Mouse (Mus musculus) liver, postnatal 0 days (tissue): ENCODE results near the gene Lysmd3. TPM values are rescaled to one million over a fixed set of nuclear protein-coding genes. Genes with fewer than 3 reads are reported as not detected.

Source experiments
- ATAC-seq: fragments of 200-750 bp; cut with Nextera tagmentation; 2 replicates; pipeline ENCODE4 v1.8.0; 2017; ENCODE audit warnings: mild to moderate bottlenecking, moderate library complexity
- DNase-seq: peaks from one replicate; pipeline ENCODE4 v3.0.0-alpha.2; 2016
- H3K27ac ChIP-seq: fragments of 300-500 bp; sonication (generic); 2 replicates; pipeline ENCODE4 v1.5.1; 2014; ENCODE audit warnings: antibody characterized with exemption, moderate library complexity, mild to moderate bottlenecking, low read depth
- H3K27me3 ChIP-seq: fragments of 300-500 bp; sonication (generic); 2 replicates; pipeline ENCODE4 v1.6.1; 2014; ENCODE audit warnings: low read length, control low read depth, mixed read lengths; ENCODE audit not compliant: insufficient read depth
- H3K36me3 ChIP-seq: fragments of 300-500 bp; sonication (generic); replicated peaks from 2 replicates; pipeline ENCODE4 v1.6.1; 2014; ENCODE audit warnings: mild to moderate bottlenecking, control low read depth, low read length, moderate library complexity, mixed read lengths; ENCODE audit not compliant: insufficient read depth
- H3K4me1 ChIP-seq: fragments of 300-500 bp; sonication (generic); 2 replicates; pipeline ENCODE4 v1.6.1; 2014; ENCODE audit warnings: antibody characterized with exemption, mild to moderate bottlenecking, control low read depth; ENCODE audit not compliant: insufficient read depth
- H3K4me2 ChIP-seq: fragments of 300-500 bp; sonication (generic); 2 replicates; pipeline ENCODE4 v1.6.1; 2014; ENCODE audit warnings: low read depth, mild to moderate bottlenecking, low read length, moderate library complexity, mixed read lengths
- H3K4me3 ChIP-seq: fragments of 300-500 bp; sonication (generic); 2 replicates; pipeline ENCODE4 v1.5.1; 2014; ENCODE audit warnings: low read depth, low read length
- H3K9ac ChIP-seq: fragments of 300-500 bp; sonication (generic); replicated peaks from 2 replicates; pipeline ENCODE4 v1.6.1; 2014; ENCODE audit warnings: mild to moderate bottlenecking, moderate library complexity
- H3K9me3 ChIP-seq: fragments of 300-500 bp; sonication (generic); 2 replicates; pipeline ENCODE4 v1.6.1; 2016; ENCODE audit warnings: mild to moderate bottlenecking, control low read depth, low read length, mixed read lengths
- CTCF ChIP-seq: sonication (generic); IDR thresholded peaks from 2 replicates; pipeline ENCODE4 v1.5.1; 2016; ENCODE audit warnings: antibody characterized with exemption, low read depth
- EP300 ChIP-seq: IDR thresholded peaks from 2 replicates; pipeline ENCODE4 v1.6.1; 2016; ENCODE audit warnings: antibody characterized with exemption, low read depth, mild to moderate bottlenecking
- WGBS: fragments of 180-500 bp; shearing (Covaris S2); extraction: QIAGEN DNeasy Blood & Tissue Kit; methylation state at CpG from one replicate; pipeline ENCODE4 v1.1.7; 2014; ENCODE audit not compliant: insufficient replicate concordance; 5-methylcytosine and 5-hydroxymethylcytosine counted together
- polyA plus RNA-seq: library from polyadenylated mRNA; unstranded; fragments of >200 nt; fragmentation: Nextera tagmentation; extraction: Ambion mirVana; gene quantifications from 2 replicates; pipeline ENCODE4 v1.2.1, GENCODE M21; 2015

The Lysmd3 gene
- polyA plus RNA-seq, 1 experiment from 2014 or later: 10.2 TPM

DNA sequence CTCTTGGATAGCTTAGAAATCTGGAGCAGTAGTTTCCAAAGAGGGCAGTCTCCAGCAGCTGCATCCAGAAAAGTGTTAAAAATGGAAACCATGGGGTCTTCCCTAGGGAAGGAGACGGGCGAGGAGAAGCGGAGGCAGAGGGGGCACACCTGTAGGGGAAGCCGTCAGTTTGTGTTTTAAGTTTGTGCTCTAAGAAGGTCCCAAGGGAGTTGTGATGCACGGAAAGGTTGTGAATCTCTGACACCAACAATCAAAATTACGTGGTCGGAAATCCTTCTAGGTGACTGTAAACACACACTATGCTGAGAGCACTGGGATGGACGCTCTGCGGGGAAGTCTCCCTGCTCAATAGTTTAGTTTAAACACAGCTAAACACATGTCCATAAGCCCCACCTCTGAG lies 46.2 kb downstream of the Lysmd3 start:
- Histone ChIP-seq H3K27me3 (no peaks in the 10 kb centered on the region), H3K27ac (no peak overlapping the region), H3K4me2 (no peak overlapping the region), H3K4me3 (no peak overlapping the region), H3K36me3 (no peaks in the 10 kb centered on the region), H3K9me3 (no peaks in the 10 kb centered on the region), H3K4me1 (no peaks in the 10 kb centered on the region), H3K9ac (no peak overlapping the region)
- DNase-seq (no peak), ATAC-seq (no peak)
- WGBS: 90% methylated on average over 9 of the region's 9 CpGs
- no peak for TF ChIP-seq CTCF
- no peak for TF ChIP-seq EP300

DNA sequence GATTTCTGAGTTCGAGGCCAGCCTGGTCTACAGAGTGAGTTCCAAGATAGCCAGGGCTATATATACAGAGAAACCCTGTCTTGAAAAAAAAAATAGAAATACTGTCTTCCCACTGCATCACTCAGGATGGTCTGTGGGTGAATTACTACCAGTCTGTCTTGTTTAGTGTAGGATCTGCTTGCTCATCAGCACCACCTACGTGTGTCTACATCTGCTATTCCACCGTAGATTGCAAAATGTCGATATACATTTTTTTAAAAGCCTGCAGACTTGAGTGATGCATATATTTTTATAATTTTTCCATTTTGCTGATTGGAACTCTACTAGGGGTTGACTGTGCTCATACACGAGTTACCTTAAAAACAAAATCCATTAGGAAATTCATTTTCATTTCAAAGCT lies 48.8 kb downstream of the Lysmd3 start:
- Histone ChIP-seq H3K9ac (no peak overlapping the region), H3K27me3 (no peaks in the 10 kb centered on the region), H3K9me3 (no peaks in the 10 kb centered on the region), H3K4me2 (no peak overlapping the region), H3K36me3 (no peaks in the 10 kb centered on the region), H3K4me3 (no peak overlapping the region), H3K4me1 (peaks cover 7% of the 10 kb centered on the region), H3K27ac (no peak overlapping the region)
- ATAC-seq (no peak), DNase-seq (no peak)
- no peak for TF ChIP-seq EP300
- TF ChIP-seq CTCF: no peak
- WGBS: 85% methylated on average over 5 of the region's 5 CpGs

DNA sequence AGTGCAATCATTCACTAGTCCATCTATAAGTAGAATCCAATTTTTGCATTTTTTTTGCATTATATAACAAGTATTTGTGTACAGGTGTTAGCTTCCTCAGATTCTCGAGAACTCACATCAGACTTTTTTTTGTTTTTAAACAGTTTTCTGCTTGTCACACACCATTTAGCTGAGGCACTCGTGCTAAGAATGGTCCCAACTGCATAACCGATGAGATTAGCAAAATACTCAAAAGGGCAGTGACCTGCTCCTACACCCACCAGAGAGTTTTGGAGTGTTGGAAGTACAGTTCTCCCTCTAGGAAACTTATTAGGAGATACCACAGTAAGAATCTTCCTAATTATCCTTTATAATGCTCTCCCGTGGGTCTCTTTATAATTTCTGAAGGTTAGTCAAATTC lies 52.3 kb downstream of the Lysmd3 start:
- H3K27me3 ChIP-seq: no peaks in the 10 kb centered on the region
- no peaks in the 10 kb centered on the region for H3K9me3 ChIP-seq
- H3K36me3 ChIP-seq: no peaks in the 10 kb centered on the region
- 26% methylated on average over 4 of the region's 4 CpGs for WGBS
- H3K4me2 ChIP-seq: peak overlapping the region; percentile 100
- DNase-seq (no peak), ATAC-seq (no peak)
- peaks cover 24% of the 10 kb centered on the region for H3K4me1 ChIP-seq
- peak overlapping the region; percentile 73 for H3K4me3 ChIP-seq
- H3K27ac ChIP-seq: peak overlapping the region; percentile 53; the same call in 1 of the 2 replicates
- peak overlapping the region; percentile 73 for H3K9ac ChIP-seq
- TF ChIP-seq EP300 (no peak), CTCF (no peak)

GRCm38 (mm10) chr13:81710266-81710665 lies 52.8 kb downstream of the Lysmd3 start:
- H3K27ac ChIP-seq: peak overlapping the region; percentile 53; the same call in 1 of the 2 replicates
- no peak for DNase-seq
- H3K4me3 ChIP-seq: peak overlapping the region; percentile 73
- under 1% methylated on average over 7 of the region's 7 CpGs for WGBS
- H3K9ac ChIP-seq: peak overlapping the region; percentile 73
- ATAC-seq: no peak
- TF ChIP-seq EP300 (no peak), CTCF (no peak)
- H3K27me3 ChIP-seq: no peaks in the 10 kb centered on the region
- no peaks in the 10 kb centered on the region for H3K36me3 ChIP-seq
- H3K4me1 ChIP-seq: peaks cover 24% of the 10 kb centered on the region
- peak overlapping the region; percentile 100 for H3K4me2 ChIP-seq
- H3K9me3 ChIP-seq: no peaks in the 10 kb centered on the region

- DNase-seq: peak; percentile 97
- Histone ChIP-seq H3K9me3 (no peaks in the 10 kb centered on the region), H3K36me3 (no peaks in the 10 kb centered on the region), H3K27ac (peak within 1 kb of the TSS; percentile 86), H3K4me2 (peak within 1 kb of the TSS; percentile 100), H3K27me3 (no peaks in the 10 kb centered on the region), H3K9ac (peak within 1 kb of the TSS; percentile 73), H3K4me1 (peaks cover 24% of the 10 kb centered on the region), H3K4me3 (peak within 1 kb of the TSS; percentile 73)
- under 1% methylated on average over 56 of the region's 61 CpGs for WGBS
- ATAC-seq: peak; percentile 94
- TF ChIP-seq CTCF (peak; percentile 13; the same call in 1 of the 2 replicates), EP300 (0 out of 2 replicates have a peak, but pooled peaks have one; percentile 40)
These were observed 53.5 kb downstream of the Lysmd3 start, which contains the start of the genes Polr3g and Mblac2 for GRCm38 (mm10) chr13:81710775-81711545. Gene Polr3g (minus strand): TSS chr13:81711013. Gene Mblac2 (plus strand): TSS chr13:81711341.

DNA sequence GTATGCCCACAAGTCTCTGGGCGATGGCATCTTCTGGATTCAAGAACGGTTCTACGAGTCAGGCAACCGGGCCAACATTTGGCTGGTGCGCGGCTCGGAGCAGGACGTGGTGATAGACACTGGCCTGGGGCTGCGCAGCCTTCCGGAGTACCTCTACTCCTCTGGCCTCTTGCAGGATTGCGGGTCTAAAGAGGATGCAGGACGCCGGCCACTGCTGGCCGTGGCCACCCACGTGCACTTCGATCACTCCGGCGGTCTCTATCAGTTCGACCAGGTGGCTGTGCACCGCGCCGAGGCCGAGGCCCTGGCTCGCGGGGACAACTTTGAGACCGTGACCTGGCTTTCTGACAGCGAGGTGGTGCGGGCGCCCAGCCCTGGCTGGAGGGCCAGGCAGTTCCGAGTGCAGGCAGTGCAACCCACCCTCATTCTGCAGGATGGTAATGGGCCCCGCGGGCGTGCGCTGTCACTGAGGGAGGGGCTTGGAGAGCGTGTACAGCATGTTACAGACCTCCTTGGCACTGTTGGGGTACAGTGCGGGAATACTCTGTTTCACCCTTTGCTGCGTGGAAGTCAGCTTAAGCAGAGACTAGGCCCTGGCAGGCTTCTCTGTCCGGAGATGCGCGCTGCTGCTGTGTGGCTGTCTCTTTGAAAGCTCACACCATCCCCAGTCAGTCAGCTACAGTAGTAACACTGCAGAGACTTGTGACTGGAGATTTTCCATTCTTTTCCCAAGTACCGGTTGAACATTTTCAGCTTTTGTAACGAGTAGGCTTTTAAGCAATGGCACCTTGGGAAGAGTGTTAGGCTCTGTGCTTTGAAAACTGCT lies 54.3 kb downstream of the Lysmd3 start:
- H3K27me3 ChIP-seq: no peaks in the 10 kb centered on the region
- peak overlapping the region; percentile 86 for H3K27ac ChIP-seq
- ATAC-seq (peak; percentile 20), DNase-seq (no peak)
- H3K4me2 ChIP-seq: peak overlapping the region; percentile 100
- H3K9ac ChIP-seq: peak overlapping the region; percentile 73
- no peaks in the 10 kb centered on the region for H3K9me3 ChIP-seq
- TF ChIP-seq CTCF: no peak
- TF ChIP-seq EP300: no peak
- 2% methylated on average over 41 of the region's 42 CpGs for WGBS
- H3K36me3 ChIP-seq: no peaks in the 10 kb centered on the region
- peaks cover 24% of the 10 kb centered on the region for H3K4me1 ChIP-seq
- H3K4me3 ChIP-seq: peak overlapping the region; percentile 73
